Mouse (Mus musculus) kidney, embryonic 16.5 days (tissue): ENCODE results near the gene Herpud1. TPM values are rescaled to one million over a fixed set of nuclear protein-coding genes. Genes with fewer than 3 reads are reported as not detected.

ENCODE experiments used
- ATAC-seq: fragments of 200-750 bp; cut with Nextera tagmentation; 2 replicates; pipeline ENCODE4 v1.8.0; 2017; ENCODE audit warnings: moderate TSS enrichment; ENCODE audit not compliant: low FRiP score, low TSS enrichment
- H3K27ac ChIP-seq: fragments of 300-500 bp; sonication (generic); 2 replicates; pipeline ENCODE4 v1.5.1; 2014; ENCODE audit warnings: low read length
- H3K27me3 ChIP-seq: fragments of 300-500 bp; sonication (generic); 2 replicates; pipeline ENCODE4 v1.6.1; 2014; ENCODE audit warnings: low read length, control low read depth, mixed read lengths; ENCODE audit not compliant: insufficient read depth
- H3K36me3 ChIP-seq: fragments of 300-500 bp; sonication (generic); 2 replicates; pipeline ENCODE4 v1.6.1; 2014; ENCODE audit warnings: low read length, control low read depth, mixed read lengths; ENCODE audit not compliant: insufficient read depth
- H3K4me1 ChIP-seq: fragments of 300-500 bp; sonication (generic); 2 replicates; pipeline ENCODE4 v1.6.1; 2014; ENCODE audit warnings: low read length, control low read depth, mixed read lengths; ENCODE audit not compliant: insufficient read depth
- H3K4me2 ChIP-seq: fragments of 300-500 bp; sonication (generic); replicated peaks from 2 replicates; pipeline ENCODE4 v1.6.1; 2014; ENCODE audit warnings: low read depth, low read length
- H3K4me3 ChIP-seq: fragments of 300-500 bp; sonication (generic); 2 replicates; pipeline ENCODE4 v1.5.1; 2014; ENCODE audit warnings: mild to moderate bottlenecking, low read length
- H3K9ac ChIP-seq: fragments of 300-500 bp; sonication (generic); replicated peaks from 2 replicates; pipeline ENCODE4 v1.6.1; 2014; ENCODE audit warnings: low read length
- H3K9me3 ChIP-seq: fragments of 300-500 bp; sonication (generic); 2 replicates; pipeline ENCODE4 v1.6.1; 2016; ENCODE audit warnings: low read length, control low read depth
- WGBS: fragments of 180-500 bp; shearing (Covaris S2); extraction: QIAGEN DNeasy Blood & Tissue Kit; methylation state at CpG from one replicate; pipeline ENCODE4 v1.1.7; 2014; 5-methylcytosine and 5-hydroxymethylcytosine counted together
- polyA plus RNA-seq: library from polyadenylated mRNA; unstranded; fragments of >200 nt; fragmentation: Nextera tagmentation; extraction: Ambion mirVana; gene quantifications from 2 replicates; pipeline ENCODE4 v1.2.1, GENCODE M21; 2015

Herpud1 gene
- polyA plus RNA-seq, 1 experiment from 2014 or later: 87.9 TPM

GRCm38 (mm10) chr8:94422270-94422669, 36.0 kb downstream of the Herpud1 start:
- no peak overlapping the region for H3K4me3 ChIP-seq
- H3K4me2 ChIP-seq: no peak overlapping the region
- no peak overlapping the region for H3K9ac ChIP-seq
- H3K4me1 ChIP-seq: no peaks in the 10 kb centered on the region
- H3K27me3 ChIP-seq: no peaks in the 10 kb centered on the region
- no peaks in the 10 kb centered on the region for H3K36me3 ChIP-seq
- H3K9me3 ChIP-seq: no peaks in the 10 kb centered on the region
- H3K27ac ChIP-seq: no peak overlapping the region
- no peak for ATAC-seq
- WGBS: 90% methylated on average over 4 of the region's 4 CpGs

- Histone ChIP-seq H3K27ac (no peak overlapping the region), H3K36me3 (no peaks in the 10 kb centered on the region), H3K4me2 (no peak overlapping the region), H3K27me3 (no peaks in the 10 kb centered on the region), H3K4me1 (no peaks in the 10 kb centered on the region), H3K9me3 (no peaks in the 10 kb centered on the region), H3K4me3 (no peak overlapping the region), H3K9ac (no peak overlapping the region)
- ATAC-seq: no peak
- WGBS: 62% methylated on average over 10 of the region's 10 CpGs
These were observed 41.7 kb downstream of the Herpud1 start for GRCm38 (mm10) chr8:94427953-94428352.

- H3K9ac ChIP-seq: no peak overlapping the region
- H3K4me2 ChIP-seq: no peak overlapping the region
- 74% methylated on average over 4 of the region's 4 CpGs for WGBS
- no peaks in the 10 kb centered on the region for H3K36me3 ChIP-seq
- no peak overlapping the region for H3K27ac ChIP-seq
- ATAC-seq: no peak
- no peaks in the 10 kb centered on the region for H3K27me3 ChIP-seq
- no peaks in the 10 kb centered on the region for H3K4me1 ChIP-seq
- H3K9me3 ChIP-seq: no peaks in the 10 kb centered on the region
- no peak overlapping the region for H3K4me3 ChIP-seq
These were observed 42.2 kb downstream of the Herpud1 start for GRCm38 (mm10) chr8:94428420-94428819.

GRCm38 (mm10) chr8:94429376-94429775, 43.1 kb downstream of the Herpud1 start:
- no peaks in the 10 kb centered on the region for H3K9me3 ChIP-seq
- no peak for ATAC-seq
- no peak overlapping the region for H3K4me2 ChIP-seq
- H3K36me3 ChIP-seq: no peaks in the 10 kb centered on the region
- no peak overlapping the region for H3K4me3 ChIP-seq
- no peak overlapping the region for H3K9ac ChIP-seq
- peaks cover 5% of the 10 kb centered on the region; the same call in 1 of the 2 replicates for H3K27me3 ChIP-seq
- no peak overlapping the region for H3K27ac ChIP-seq
- no peaks in the 10 kb centered on the region for H3K4me1 ChIP-seq
- 79% methylated on average over 7 of the region's 7 CpGs for WGBS

GRCm38 (mm10) chr8:94432212-94432611, 46.0 kb downstream of the Herpud1 start:
- Histone ChIP-seq H3K27ac (no peak overlapping the region), H3K9me3 (no peaks in the 10 kb centered on the region), H3K4me1 (no peaks in the 10 kb centered on the region), H3K4me2 (no peak overlapping the region), H3K36me3 (no peaks in the 10 kb centered on the region), H3K9ac (no peak overlapping the region), H3K27me3 (peaks cover 5% of the 10 kb centered on the region; the same call in 1 of the 2 replicates), H3K4me3 (no peak overlapping the region)
- ATAC-seq: no peak
- WGBS: 60% methylated on average over 3 of the region's 3 CpGs

- Histone ChIP-seq H3K27ac (no peak within 1 kb of the TSS), H3K4me2 (peak within 1 kb of the TSS; percentile 90), H3K27me3 (peaks cover 5% of the 10 kb centered on the region; the same call in 1 of the 2 replicates), H3K36me3 (no peaks in the 10 kb centered on the region), H3K4me3 (peak within 1 kb of the TSS; percentile 53), H3K4me1 (no peaks in the 10 kb centered on the region), H3K9me3 (no peaks in the 10 kb centered on the region), H3K9ac (peak within 1 kb of the TSS; percentile 58)
- peak; percentile 69 for ATAC-seq
- WGBS: 2% methylated on average over 29 of the region's 29 CpGs
These were observed 47.8 kb downstream of the Herpud1 start, which contains the start of gene Nlrc5 for GRCm38 (mm10) chr8:94433981-94434466. Gene Nlrc5 (plus strand): TSS chr8:94434356.

- H3K4me2 ChIP-seq: no peak overlapping the region
- H3K27me3 ChIP-seq: peaks cover 5% of the 10 kb centered on the region; the same call in 1 of the 2 replicates
- H3K36me3 ChIP-seq: no peaks in the 10 kb centered on the region
- no peaks in the 10 kb centered on the region for H3K4me1 ChIP-seq
- no peak overlapping the region for H3K27ac ChIP-seq
- H3K9ac ChIP-seq: no peak overlapping the region
- H3K4me3 ChIP-seq: no peak overlapping the region
- ATAC-seq: no peak
- 82% methylated on average over 3 of the region's 3 CpGs for WGBS
- H3K9me3 ChIP-seq: no peaks in the 10 kb centered on the region
These were observed 48.7 kb downstream of the Herpud1 start for GRCm38 (mm10) chr8:94434958-94435357.

- no peak for ATAC-seq
- Histone ChIP-seq H3K36me3 (no peaks in the 10 kb centered on the region), H3K9me3 (no peaks in the 10 kb centered on the region), H3K27ac (no peak overlapping the region), H3K4me3 (no peak overlapping the region), H3K9ac (no peak overlapping the region), H3K4me2 (no peak overlapping the region), H3K27me3 (peaks cover 5% of the 10 kb centered on the region; the same call in 1 of the 2 replicates), H3K4me1 (no peaks in the 10 kb centered on the region)
- 91% methylated on average over 15 of the region's 15 CpGs for WGBS
These were observed 49.3 kb downstream of the Herpud1 start for GRCm38 (mm10) chr8:94435397-94436111.

- no peak overlapping the region for H3K9ac ChIP-seq
- H3K9me3 ChIP-seq: no peaks in the 10 kb centered on the region
- H3K27ac ChIP-seq: no peak overlapping the region
- no peaks in the 10 kb centered on the region for H3K36me3 ChIP-seq
- no peak for ATAC-seq
- 86% methylated on average over 5 of the region's 5 CpGs for WGBS
- H3K4me3 ChIP-seq: no peak overlapping the region
- H3K4me1 ChIP-seq: no peaks in the 10 kb centered on the region
- no peak overlapping the region for H3K4me2 ChIP-seq
- peaks cover 5% of the 10 kb centered on the region; the same call in 1 of the 2 replicates for H3K27me3 ChIP-seq
These were observed 49.9 kb downstream of the Herpud1 start for GRCm38 (mm10) chr8:94436112-94436572.

- ATAC-seq: no peak
- H3K27ac ChIP-seq: no peak overlapping the region
- no peak overlapping the region for H3K4me2 ChIP-seq
- 82% methylated on average over 3 of the region's 3 CpGs for WGBS
- H3K9me3 ChIP-seq: no peaks in the 10 kb centered on the region
- peaks cover 5% of the 10 kb centered on the region; the same call in 1 of the 2 replicates for H3K27me3 ChIP-seq
- H3K9ac ChIP-seq: no peak overlapping the region
- H3K4me3 ChIP-seq: no peak overlapping the region
- no peaks in the 10 kb centered on the region for H3K36me3 ChIP-seq
- H3K4me1 ChIP-seq: no peaks in the 10 kb centered on the region
These were observed 50.7 kb downstream of the Herpud1 start for GRCm38 (mm10) chr8:94436900-94437299.
